Mouse (Mus musculus): ENCODE data around the gene Col19a1.

Gene Col19a1

DNA sequence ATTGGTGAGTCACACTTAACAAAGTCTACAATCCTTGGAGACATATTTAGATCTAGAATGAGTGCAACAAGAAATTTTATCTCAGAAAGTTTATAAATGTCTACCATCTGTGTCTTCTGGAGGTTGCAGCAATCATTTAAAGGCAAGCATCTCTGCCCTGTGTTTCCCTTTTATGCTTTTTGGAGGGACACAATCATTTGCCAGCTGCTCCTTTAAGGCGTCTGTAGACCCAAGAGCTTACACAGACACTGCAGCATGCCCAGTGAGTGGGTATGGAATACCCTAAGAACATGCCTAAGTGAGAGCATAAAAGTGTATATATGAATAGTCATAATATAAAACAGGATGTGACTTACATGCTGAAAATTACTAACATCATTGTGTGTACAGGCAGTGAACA lies 357.7 kb downstream of the Col19a1 start:
- DNase-seq (ENCODE audit: low spot score in 2 of 2), result no peak

DNA sequence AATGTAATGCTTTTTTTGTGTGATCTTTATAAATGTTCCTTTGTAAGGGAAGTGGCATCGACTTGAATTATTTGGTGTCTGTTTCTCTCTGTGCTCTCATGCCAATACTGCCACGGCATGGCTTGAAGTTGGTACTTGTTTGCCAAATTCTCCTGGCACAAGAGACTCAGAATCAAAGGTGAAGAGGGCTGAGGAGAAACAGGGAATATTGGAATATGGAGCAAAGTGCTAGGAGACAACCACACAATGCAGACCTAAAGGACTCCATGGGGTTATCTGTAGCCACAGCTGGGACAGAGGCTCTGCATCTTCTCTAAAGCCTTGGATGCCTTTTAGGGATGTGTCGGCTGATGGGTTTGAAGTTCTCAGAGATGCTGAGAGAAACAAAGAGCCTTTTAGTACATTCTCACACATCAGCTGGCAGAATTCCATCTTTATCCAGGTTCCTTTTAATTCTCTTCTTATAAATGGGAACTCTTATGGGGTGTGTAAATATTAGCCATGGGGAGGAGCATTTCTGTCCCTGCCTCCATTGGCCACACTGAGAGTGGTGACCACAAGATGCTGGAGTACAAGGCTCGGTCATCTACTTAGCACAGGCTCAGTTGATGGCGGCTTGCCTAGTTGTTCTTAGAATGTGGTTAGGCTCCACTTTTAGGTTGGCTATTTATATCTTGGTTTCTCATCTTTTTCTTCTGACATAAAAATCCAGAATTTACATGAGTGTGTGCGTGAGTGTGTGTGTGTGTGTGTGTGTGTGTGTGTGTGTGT lies 360.1 kb downstream of the Col19a1 start:
- DNase-seq (ENCODE audit: low spot score in 2 of 2), result no peak

DNA sequence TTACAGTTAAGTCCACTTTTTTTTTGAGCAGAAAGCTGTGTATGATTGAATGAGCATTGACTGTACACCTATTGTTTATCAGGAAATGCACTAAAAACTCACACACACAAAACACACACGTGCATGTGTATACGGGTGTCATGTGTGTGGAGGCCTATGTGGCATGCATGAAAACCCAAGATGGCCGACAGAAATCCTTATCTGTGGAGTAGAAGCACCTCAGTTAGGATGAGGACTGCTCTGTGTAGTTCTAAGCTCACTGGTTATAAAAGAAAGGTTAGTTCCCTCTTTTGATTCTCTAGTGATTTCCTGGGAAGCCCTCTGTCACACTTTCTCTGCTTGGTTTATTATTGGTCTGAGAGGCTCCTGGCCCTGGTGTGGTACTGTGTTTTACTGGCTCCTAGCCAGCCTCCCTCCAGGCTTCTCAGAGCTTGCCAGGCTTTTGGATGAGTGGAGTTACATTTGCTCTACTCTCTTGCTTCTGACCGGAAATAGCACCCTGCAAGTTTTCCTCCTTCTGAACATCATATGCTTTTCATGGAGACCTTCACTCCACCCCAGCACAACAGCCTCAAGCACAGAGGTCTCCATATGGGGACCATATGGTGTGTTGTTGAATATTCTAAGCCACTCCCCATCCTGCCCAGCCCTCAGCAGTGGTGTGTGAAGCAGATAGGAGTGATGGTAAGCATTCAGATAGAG lies 361.3 kb downstream of the Col19a1 start:
- DNase-seq (ENCODE audit: low spot score in 2 of 2), result peak in 1 of 2 experiments; percentile 34

DNA sequence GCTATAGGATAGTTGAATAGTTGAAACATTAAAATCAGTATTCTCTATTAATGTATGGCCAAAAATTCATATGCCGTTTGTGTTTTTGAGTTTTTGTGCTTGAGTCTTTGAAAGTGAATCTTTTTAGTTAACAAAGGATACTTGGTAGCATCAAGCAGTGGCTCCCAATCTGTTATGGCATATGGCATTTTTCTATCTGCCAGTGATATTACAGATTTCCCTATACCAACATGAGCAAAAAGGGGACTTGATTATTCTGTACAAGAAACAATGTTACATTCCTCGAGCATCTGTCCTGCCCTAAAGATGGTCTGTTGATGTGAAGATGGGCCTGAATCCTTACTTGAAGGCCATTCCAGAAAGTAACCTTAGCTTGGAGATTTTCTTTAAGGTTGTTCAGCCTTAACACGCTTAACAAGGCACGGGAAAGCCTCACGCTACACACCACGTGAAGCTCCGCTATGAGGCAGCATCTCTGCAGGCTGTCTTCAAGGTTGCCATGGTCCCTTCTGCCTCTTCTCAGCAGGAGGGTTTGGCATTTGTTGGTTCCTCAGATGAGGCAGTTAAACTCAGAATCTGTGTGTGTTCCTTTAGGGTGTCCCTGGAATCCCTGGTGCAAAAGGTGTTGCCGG lies 364.2 kb downstream of the Col19a1 start:
- DNase-seq (ENCODE audit: low spot score in 2 of 2), result peak in 1 of 2 experiments; percentile 32

DNA sequence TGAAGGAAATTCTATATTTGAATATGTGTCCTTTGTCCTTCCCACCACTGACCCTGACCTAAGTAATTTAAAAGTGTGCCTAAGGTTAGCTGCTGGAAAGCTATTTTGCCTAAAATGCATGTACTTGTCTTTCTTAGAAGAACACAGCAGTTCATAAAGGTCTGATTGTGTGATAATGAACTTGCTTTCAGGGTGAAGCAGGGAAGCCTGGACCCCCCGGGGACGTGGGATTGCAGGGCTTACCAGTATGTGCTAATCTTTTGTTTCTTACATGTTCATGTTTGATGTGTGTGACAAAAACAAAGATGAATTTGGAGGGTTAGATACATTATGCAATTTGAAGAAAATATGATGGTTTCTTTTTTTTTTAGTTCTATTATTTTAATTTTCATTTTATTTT lies 365.0 kb downstream of the Col19a1 start:
- no peak for DNase-seq (ENCODE audit: low spot score in 2 of 2)

DNA sequence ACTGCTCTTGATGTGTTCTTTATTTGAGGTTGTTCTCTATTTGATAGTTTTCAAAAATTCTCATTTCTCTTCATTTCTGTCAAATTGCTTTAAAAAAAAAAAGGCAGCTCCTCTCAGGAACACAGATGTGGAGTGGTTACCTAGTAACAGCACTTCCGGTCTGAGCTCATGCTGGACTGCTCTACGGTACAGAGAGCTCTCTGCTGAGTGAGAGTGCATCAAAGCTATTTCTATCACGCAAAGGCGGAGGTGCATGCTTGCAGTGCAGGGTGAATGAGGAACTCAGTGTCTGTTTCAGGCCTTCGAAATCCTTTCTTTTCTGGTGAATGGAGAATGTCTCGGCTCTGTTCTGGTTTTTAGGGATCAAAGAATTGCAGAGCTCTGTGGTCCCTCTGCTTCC lies 368.2 kb downstream of the Col19a1 start:
- no peak for DNase-seq (ENCODE audit: low spot score in 2 of 2)

Data from frontal cortex, postnatal 10 days (tissue).